Mouse (Mus musculus): Measurements from ENCODE around the gene Gm3055. TPM values are rescaled to one million over a fixed set of nuclear protein-coding genes. Genes with fewer than 3 reads are reported as not detected.

Gm3055 gene
- polyA plus RNA-seq (2015; fragmentation: Nextera tagmentation; extraction: Ambion mirVana), result 2.2 and 2.9 TPM in 2 replicates

GRCm38 (mm10) chr10:81770506-81771403 lies at the start of gene Gm3055:
Gene Gm3055 (minus strand): TSS chr10:81771161.

GRCm38 (mm10) chr10:81811899-81812298 lies 40.9 kb upstream of the Gm3055 start, which contains the start of gene Gm4767:
Gene Gm4767 (plus strand): TSS chr10:81812186.

GRCm38 (mm10) chr10:81704531-81705301 lies 66.2 kb downstream of the Gm3055 start, which contains the start of gene Zfp433:
Gene Zfp433 (plus strand): TSS chr10:81704825.

Other genes with a start within 250 kb of the Gm3055 start
- 6.1 and 11.1 TPM in 2 replicates for gene Gna15, start 246.9 kb downstream of the Gm3055 start, polyA plus RNA-seq (2015; fragmentation: Nextera tagmentation; extraction: Ambion mirVana)
- gene Gna11, start 226.0 kb downstream of the Gm3055 start, polyA plus RNA-seq (2015; fragmentation: Nextera tagmentation; extraction: Ambion mirVana), result 48.8 and 49.2 TPM in 2 replicates
- gene Aes, start 211.7 kb downstream of the Gm3055 start, polyA plus RNA-seq (2015; fragmentation: Nextera tagmentation; extraction: Ambion mirVana), result 437 and 457 TPM in 2 replicates
- 6.6 and 7.9 TPM in 2 replicates for gene Tle2, start 196.6 kb downstream of the Gm3055 start, polyA plus RNA-seq (2015; fragmentation: Nextera tagmentation; extraction: Ambion mirVana)
- 15.5 and 16.2 TPM in 2 replicates for gene Tle6, start 170.1 kb downstream of the Gm3055 start, polyA plus RNA-seq (2015; fragmentation: Nextera tagmentation; extraction: Ambion mirVana)
- 0.18 and 0.62 TPM in 2 replicates for gene BC025920, start 164.9 kb downstream of the Gm3055 start, polyA plus RNA-seq (2015; fragmentation: Nextera tagmentation; extraction: Ambion mirVana)
- gene Sirt6, start 143.4 kb downstream of the Gm3055 start, polyA plus RNA-seq (2015; fragmentation: Nextera tagmentation; extraction: Ambion mirVana), result 15.9 and 19.7 TPM in 2 replicates
- 6.1 and 7.6 TPM in 2 replicates for gene Ankrd24, start 142.6 kb downstream of the Gm3055 start, polyA plus RNA-seq (2015; fragmentation: Nextera tagmentation; extraction: Ambion mirVana)
- 1.9 and 2.8 TPM in 2 replicates for gene Gm10778, start 122.1 kb downstream of the Gm3055 start, polyA plus RNA-seq (2015; fragmentation: Nextera tagmentation; extraction: Ambion mirVana)
- gene Zfp433, start 66.3 kb downstream of the Gm3055 start, polyA plus RNA-seq (2015; fragmentation: Nextera tagmentation; extraction: Ambion mirVana), result 5.5 and 6.8 TPM in 2 replicates
- gene Gm4767, start 41.0 kb upstream of the Gm3055 start, polyA plus RNA-seq (2015; fragmentation: Nextera tagmentation; extraction: Ambion mirVana), result 1.6 and 1.7 TPM in 2 replicates
- 4.3 and 4.5 TPM in 2 replicates for gene Gm32687, start 92.8 kb upstream of the Gm3055 start, polyA plus RNA-seq (2015; fragmentation: Nextera tagmentation; extraction: Ambion mirVana)
- 0.93 and 0.94 TPM in 2 replicates for gene Zfp781, start 159.3 kb upstream of the Gm3055 start, polyA plus RNA-seq (2015; fragmentation: Nextera tagmentation; extraction: Ambion mirVana)